Mouse (Mus musculus) neutrophil, adult 83 days (primary cell): Measurements from ENCODE around the gene Ncbp3. TPM values are rescaled to one million over a fixed set of nuclear protein-coding genes. Genes with fewer than 3 reads are reported as not detected.

Experiments
- total RNA-seq, 2 experiments: library from RNA; stranded (reverse); gene quantifications; one replicate each; pipeline ENCODE4 v1.2.4; 2023

Ncbp3 gene
- 10 to 100 TPM; 10.5 to 12.5 TPM for total RNA-seq

GRCm38 (mm10) chr11:73047542-73047996 lies at the start of gene Ncbp3:
Gene Ncbp3, plus strand, starts transcription at chr11:73047783.

GRCm38 (mm10) chr11:72998771-72999170 lies 48.8 kb upstream of the Ncbp3 start, which contains the start of gene P2rx1:
Gene P2rx1, plus strand, starts transcription at chr11:72999103.

GRCm38 (mm10) chr11:73018471-73019146 lies 29.0 kb upstream of the Ncbp3 start, which contains the start of gene Camkk1:
Gene Camkk1, plus strand, starts transcription at chr11:73019008.

GRCm38 (mm10) chr11:73090283-73090682 lies 42.7 kb downstream of the Ncbp3 start, which contains the start of gene Itgae:
Gene Itgae, plus strand, starts transcription at chr11:73090583.

GRCm38 (mm10) chr11:73137591-73138501 lies 90.3 kb downstream of the Ncbp3 start, which contains the start of gene Haspin:
Gene Haspin, minus strand, starts transcription at chr11:73138294.

Other genes with a start within 250 kb of the Ncbp3 start
- gene Atp2a3, start 86.6 kb upstream of the Ncbp3 start, total RNA-seq: 100 to 1,000 TPM; 277 to 294 TPM
- 10 to 100 TPM; 10.9 to 12.9 TPM for gene P2rx1, start 48.7 kb upstream of the Ncbp3 start, total RNA-seq
- 1 to 10 TPM; 4.7 to 5.5 TPM for gene Camkk1, start 28.8 kb upstream of the Ncbp3 start, total RNA-seq
- gene Itgae, start 42.8 kb downstream of the Ncbp3 start, total RNA-seq: not detected
- 10 to 100 TPM; 10.8 to 11.5 TPM for gene Haspin, start 90.5 kb downstream of the Ncbp3 start, total RNA-seq
- not detected for gene P2rx5, start 112.6 kb downstream of the Ncbp3 start, total RNA-seq
- gene Emc6, start 129.3 kb downstream of the Ncbp3 start, total RNA-seq: 10 to 100 TPM; 18.8 to 20.9 TPM
- 10 to 100 TPM; 13.7 to 17.6 TPM for gene Tax1bp3, start 129.3 kb downstream of the Ncbp3 start, total RNA-seq
- gene Ctns, start 151.3 kb downstream of the Ncbp3 start, total RNA-seq: 10 to 100 TPM; 17.5 to 18.2 TPM
- gene Shpk, start 151.7 kb downstream of the Ncbp3 start, total RNA-seq: 1 to 10 TPM; 1.3 to 1.8 TPM
- not detected for gene Trpv1, start 186.5 kb downstream of the Ncbp3 start, total RNA-seq
- not detected for gene Trpv3, start 219.6 kb downstream of the Ncbp3 start, total RNA-seq